Mouse (Mus musculus) Patski (cell line): ENCODE results near the gene Pwwp2b. TPM values are rescaled to one million over a fixed set of nuclear protein-coding genes. Genes with fewer than 3 reads are reported as not detected.

Source experiments
- ATAC-seq: fragments of 100-300 bp; one replicate; pipeline ENCODE4 v1.8.0; 2021
- CTCF ChIA-PET: fragments of 350-600 bp; sonication (Branson Sonifier 250); formaldehyde crosslinking; loops from one replicate; lab custom pipeline; 2022; ENCODE audit warnings: inconsistent platforms; lab: Charles Lee
- POLR2A ChIA-PET: fragments of 350-600 bp; sonication (Branson Sonifier 250); formaldehyde crosslinking; loops from one replicate; lab custom pipeline; 2022; ENCODE audit warnings: antibody characterized with exemption, inconsistent platforms; lab: Charles Lee
- DNase-seq: peaks from one replicate; pipeline ENCODE4 v3.0.0-alpha.2; 2011; ENCODE audit warnings: low read depth, low spot score
- H3K27me3 ChIP-seq: fragments of 371-371 bp; one replicate; pipeline ENCODE4 v1.5.1; 2021
- CTCF ChIP-seq: fragments of 100-300 bp; IDR thresholded peaks from one replicate; pipeline ENCODE4 v1.5.1; 2021
- in situ Hi-C: fragments of 300-500 bp; cut with MboI; formaldehyde crosslinking; loops from 3 replicates; pipeline ENCODE4 v1.11.1; 2018; ENCODE audit warnings: low pct_unique_long_range_greater_than_20kb, mixed read lengths
- polyA plus RNA-seq: library from polyadenylated mRNA; unstranded; gene quantifications from one replicate; pipeline ENCODE4 v1.2.3, GENCODE M21; 2021

Pwwp2b gene
- polyA plus RNA-seq, 1 experiment from 2014 or later: 11.6 TPM

DNA sequence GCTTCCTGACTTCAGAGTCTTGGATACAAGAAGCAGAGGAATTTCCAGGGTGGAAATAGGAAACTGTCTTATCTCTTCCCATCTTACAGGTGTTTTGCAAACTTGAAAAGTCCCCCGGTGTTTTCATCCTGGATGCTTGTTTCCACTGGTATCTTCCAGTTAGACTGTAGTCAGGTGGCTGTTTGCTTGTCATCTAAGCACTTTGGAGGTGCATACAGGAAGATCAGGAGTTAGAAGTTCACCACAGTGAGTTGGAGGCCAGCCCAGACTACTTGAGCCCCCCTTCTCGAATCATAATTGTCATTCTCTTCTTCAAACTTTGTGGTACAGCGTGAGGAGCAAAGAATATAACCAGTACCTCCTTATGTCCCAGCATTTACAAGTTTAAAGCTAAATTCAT, 34.1 kb upstream of the Pwwp2b start:
- no peak for DNase-seq
- ChIA-PET POLR2A (interaction anchor here (1.2 kb wide), 1 partner anchor 12 kb away, joined by 3 read pairs; no protein-coding TSS in a partner anchor), CTCF (no interaction called here)
- H3K27me3 ChIP-seq: no peaks in the 10 kb centered on the region
- no peak for TF ChIP-seq CTCF
- no peak for ATAC-seq
- in situ Hi-C loops: loop anchor here (25.0 kb wide), 1 partner anchor 377 kb away; the partner anchor contains the start of genes Mapk1ip1 and Ppp2r2d

DNA sequence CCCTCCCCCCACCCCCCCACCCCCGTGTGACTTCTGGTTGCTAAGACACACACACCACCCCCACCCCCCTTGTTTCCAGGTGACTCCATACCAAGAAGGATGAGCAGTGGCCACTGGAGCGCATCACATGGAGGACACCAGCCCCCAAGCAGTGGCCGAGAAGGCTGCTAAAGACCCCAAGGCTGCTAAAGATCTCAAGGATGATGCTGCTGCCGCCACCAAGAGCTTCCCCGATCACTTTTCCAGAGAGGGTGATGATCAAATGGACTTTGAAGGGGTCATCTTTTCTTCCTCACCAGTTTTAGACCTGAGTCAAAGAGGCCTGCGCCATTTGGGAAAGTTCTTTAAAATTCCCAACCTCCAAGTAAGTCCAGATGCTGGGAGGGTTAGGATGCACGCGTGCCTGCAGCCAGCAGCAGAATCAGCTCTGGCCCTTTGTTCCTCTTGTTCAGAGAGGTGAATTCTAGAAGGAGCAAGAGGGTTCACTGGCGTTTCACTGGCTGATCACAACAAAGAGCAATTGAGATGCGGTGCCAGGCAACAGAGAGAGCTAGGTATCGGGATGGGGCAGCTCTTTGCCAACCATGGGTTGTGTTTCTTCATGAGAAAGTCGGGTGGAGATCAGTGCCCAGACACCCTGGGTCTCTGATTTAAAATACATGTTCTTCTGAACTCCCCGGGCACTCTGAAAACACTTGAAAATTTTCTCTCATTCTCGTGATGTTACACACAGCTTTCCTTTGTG, 33.5 kb upstream of the Pwwp2b start:
- ATAC-seq (no peak), DNase-seq (no peak)
- ChIA-PET CTCF (interaction anchor here (1.3 kb wide), 1 partner anchor 11 kb away, joined by 3 read pairs; no protein-coding TSS in a partner anchor), POLR2A (interaction anchor here (1.2 kb wide), 1 partner anchor 11 kb away, joined by 3 read pairs; no protein-coding TSS in a partner anchor)
- no peak for TF ChIP-seq CTCF
- in situ Hi-C loops: loop anchor here (25.0 kb wide), 1 partner anchor 377 kb away; the partner anchor contains the start of genes Mapk1ip1 and Ppp2r2d
- H3K27me3 ChIP-seq: no peaks in the 10 kb centered on the region

GRCm38 (mm10) chr7:139215516-139215915, 32.8 kb upstream of the Pwwp2b start:
- in situ Hi-C loops: loop anchor here (25.0 kb wide), 1 partner anchor 378 kb away; the partner anchor contains the start of genes Mapk1ip1 and Ppp2r2d
- no peak for ATAC-seq
- POLR2A ChIA-PET: interaction anchor here (1.2 kb wide), 1 partner anchor 11 kb away, joined by 3 read pairs; no protein-coding TSS in a partner anchor

DNA sequence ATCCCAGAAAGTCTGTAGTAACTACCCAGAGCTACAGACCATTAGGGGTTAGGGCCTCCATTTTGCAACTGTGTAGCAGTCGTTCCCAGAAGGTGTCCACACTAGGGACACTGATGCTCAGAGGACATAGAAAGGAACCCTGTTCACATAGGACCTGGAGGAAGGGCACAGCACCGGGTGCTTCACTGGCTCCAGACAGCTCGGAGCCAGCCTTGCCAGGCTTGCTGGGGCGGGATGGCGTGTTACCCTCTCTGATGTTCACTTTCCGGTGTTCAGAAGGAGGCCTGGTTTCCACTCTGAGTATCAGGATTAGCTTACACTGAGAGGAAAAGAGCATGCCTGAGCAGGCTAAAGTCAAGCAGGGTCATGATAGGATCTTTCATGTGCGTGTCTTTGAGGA, 32.3 kb upstream of the Pwwp2b start:
- in situ Hi-C loops: loop anchor here (25.0 kb wide), 1 partner anchor 379 kb away; the partner anchor contains the start of genes Mapk1ip1 and Ppp2r2d
- CTCF ChIA-PET: interaction anchor here (1.2 to 1.3 kb wide), 2 partner anchors 9 to 96 kb away, joined by 3 read pairs; no protein-coding TSS in a partner anchor
- ATAC-seq (no peak), DNase-seq (no peak)
- POLR2A ChIA-PET: no interaction called here
- no peaks in the 10 kb centered on the region for H3K27me3 ChIP-seq
- TF ChIP-seq CTCF: no peak

More at GRCm38 (mm10) chr7:139215516-139215915, 32.8 kb upstream of the Pwwp2b start:
- TF ChIP-seq CTCF: no peak
- H3K27me3 ChIP-seq: no peaks in the 10 kb centered on the region
- CTCF ChIA-PET: interaction anchor here (1.2 to 1.3 kb wide), 2 partner anchors 10 to 96 kb away, joined by 3 read pairs; no protein-coding TSS in a partner anchor
- DNase-seq: no peak

DNA sequence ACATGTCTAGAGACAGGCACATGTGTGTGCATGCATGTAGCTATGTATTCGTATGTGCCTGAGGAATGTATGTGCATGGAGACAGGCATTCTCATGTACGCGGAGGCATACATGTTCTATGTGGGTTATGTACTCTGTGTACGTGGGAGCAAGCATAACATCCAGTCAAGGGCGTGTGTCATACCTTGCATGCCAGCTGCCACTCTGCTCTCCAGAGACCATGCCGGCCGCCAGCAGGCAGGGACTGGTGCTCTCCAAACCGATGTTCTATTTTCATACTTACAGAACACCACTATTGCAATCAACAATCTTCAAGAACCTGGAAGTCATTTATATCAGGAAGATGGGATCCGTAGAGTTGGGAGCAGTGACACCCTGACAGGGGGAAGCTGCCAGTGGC, 31.8 kb upstream of the Pwwp2b start:
- in situ Hi-C loops: loop anchor here (25.0 kb wide), 1 partner anchor 379 kb away; the partner anchor contains the start of genes Mapk1ip1 and Ppp2r2d
- ChIA-PET CTCF (interaction anchor here (1.2 kb wide), 1 partner anchor 97 kb away, joined by 3 read pairs; no protein-coding TSS in a partner anchor), POLR2A (no interaction called here)
- no peaks in the 10 kb centered on the region for H3K27me3 ChIP-seq
- TF ChIP-seq CTCF: no peak
- no peak for DNase-seq
- no peak for ATAC-seq

- no peak for TF ChIP-seq CTCF
- ChIA-PET CTCF (no interaction called here), POLR2A (no interaction called here)
- in situ Hi-C loops: loop anchor here (25.0 kb wide), 1 partner anchor 380 kb away; the partner anchor contains the start of genes Mapk1ip1 and Ppp2r2d
- no peaks in the 10 kb centered on the region for H3K27me3 ChIP-seq
- DNase-seq (no peak), ATAC-seq (no peak)
Measured at GRCm38 (mm10) chr7:139217046-139217445, 31.2 kb upstream of the Pwwp2b start.

DNA sequence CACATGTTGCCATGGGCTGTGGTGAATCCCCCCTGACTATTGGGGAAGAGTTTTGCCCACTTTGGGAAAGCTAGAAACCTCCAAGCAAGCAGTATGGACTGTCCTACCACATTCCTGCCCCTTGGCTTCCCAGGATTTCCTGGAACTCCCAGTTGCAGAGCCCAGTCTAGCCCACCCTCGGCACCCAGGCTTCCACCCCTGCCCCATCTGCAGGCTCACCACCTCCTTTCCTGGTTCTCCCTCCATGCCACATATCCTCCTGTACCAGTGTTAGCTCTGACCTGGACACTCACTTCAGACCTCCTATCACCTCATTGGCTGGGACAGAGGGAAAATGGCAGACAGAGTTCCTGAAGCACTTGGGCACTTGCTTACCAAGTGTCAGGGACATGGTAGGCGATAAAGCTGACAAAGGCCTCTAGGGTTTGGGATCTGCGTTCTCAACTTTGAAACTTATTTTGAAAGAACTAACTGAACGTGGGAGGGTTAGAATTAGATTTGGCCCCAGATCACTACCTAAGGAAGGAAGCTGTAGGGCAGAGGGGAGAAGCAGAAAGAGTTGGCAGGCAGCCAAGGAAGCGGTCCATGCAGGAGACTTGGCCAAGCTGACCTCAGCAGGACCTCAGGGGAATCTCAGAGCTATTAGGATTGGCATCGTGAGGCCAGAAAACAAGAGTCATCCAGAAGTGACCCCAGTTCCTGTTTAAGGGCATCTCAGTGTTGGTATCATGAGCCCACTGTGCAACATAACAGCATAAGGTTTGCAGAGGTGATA, 29.5 kb upstream of the Pwwp2b start:
- ChIA-PET CTCF (interaction anchor here (1.1 to 1.7 kb wide), 3 partner anchors 10 to 254 kb away, joined by 3 read pairs; no protein-coding TSS in a partner anchor), POLR2A (no interaction called here)
- DNase-seq (no peak), ATAC-seq (no peak)
- no peak for TF ChIP-seq CTCF
- H3K27me3 ChIP-seq: no peaks in the 10 kb centered on the region
- in situ Hi-C loops: loop anchor here (25.0 kb wide), 1 partner anchor 382 kb away; the partner anchor contains the start of genes Mapk1ip1 and Ppp2r2d

DNA sequence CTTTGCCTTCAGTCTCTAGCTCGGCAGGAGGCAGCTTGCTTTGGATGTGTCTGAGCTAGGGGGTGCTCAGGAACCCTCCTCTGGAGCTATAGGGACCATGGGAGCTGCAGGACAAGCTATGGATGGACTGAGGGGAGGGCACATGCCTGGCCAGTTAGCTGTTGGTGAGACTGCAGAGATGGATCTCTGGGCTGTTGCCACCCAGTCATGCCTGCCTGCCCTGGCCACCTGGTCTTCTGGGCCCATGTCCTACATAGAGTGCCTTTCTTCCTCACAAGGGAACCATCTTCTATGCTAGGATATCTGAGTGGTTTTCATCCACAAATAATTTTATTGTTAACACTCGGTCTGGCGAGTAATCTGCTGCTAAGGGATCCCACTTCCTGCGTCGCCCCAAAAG, 28.8 kb upstream of the Pwwp2b start:
- DNase-seq (no peak), ATAC-seq (no peak)
- ChIA-PET POLR2A (interaction anchor here (0.6 kb wide), 1 partner anchor 157 kb away, joined by 3 read pairs; no protein-coding TSS in a partner anchor), CTCF (interaction anchor here (1.1 to 2.1 kb wide), 5 partner anchors 9 to 253 kb away, joined by 3 to 9 read pairs (median 3); no protein-coding TSS in a partner anchor)
- no peak for TF ChIP-seq CTCF
- H3K27me3 ChIP-seq: no peaks in the 10 kb centered on the region
- in situ Hi-C loops: loop anchor here (25.0 kb wide), 1 partner anchor 382 kb away; the partner anchor contains the start of genes Mapk1ip1 and Ppp2r2d

DNA sequence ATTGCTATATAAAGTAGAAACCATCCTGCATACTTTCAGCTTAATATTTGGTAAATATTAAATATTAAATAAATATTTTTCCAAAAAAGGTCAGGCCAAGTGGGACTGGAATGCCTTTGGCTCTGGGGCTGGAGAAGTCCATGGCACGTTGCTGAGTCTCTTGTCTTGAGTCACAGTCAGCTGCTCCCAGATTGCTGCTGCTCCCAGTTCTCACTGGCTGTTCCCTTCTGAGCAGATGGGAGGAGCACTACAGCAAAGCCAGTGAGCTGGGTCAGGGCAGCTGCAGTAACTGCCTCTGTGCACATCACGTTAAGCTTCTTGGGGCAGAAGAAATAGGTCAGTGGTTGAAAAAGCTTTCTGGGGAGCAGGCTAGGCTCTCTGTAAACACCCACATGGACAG, 28.0 kb upstream of the Pwwp2b start:
- no peaks in the 10 kb centered on the region for H3K27me3 ChIP-seq
- ATAC-seq: no peak
- TF ChIP-seq CTCF: no peak
- CTCF ChIA-PET: interaction anchor here (1.2 to 2.1 kb wide), 3 partner anchors 8 to 79 kb away, joined by 3 to 9 read pairs (median 3); no protein-coding TSS in a partner anchor
- no peak for DNase-seq
- POLR2A ChIA-PET: interaction anchor here (0.6 kb wide), 2 partner anchors 156 to 415 kb away, joined by 3 to 6 read pairs; no protein-coding TSS in a partner anchor
- in situ Hi-C loops: loop anchor here (25.0 kb wide), 1 partner anchor 383 kb away; the partner anchor contains the start of genes Mapk1ip1 and Ppp2r2d
